Mouse (Mus musculus) retina, postnatal 7 days (tissue): ENCODE measurements around the gene Bbip1.

Experiments used
- DNase-seq: peaks from one replicate; pipeline ENCODE4 v3.0.0-alpha.2; 2012; ENCODE audit warnings: low read depth, low spot score

The Bbip1 gene

GRCm38 (mm10) chr19:53891569-53891968 lies 52.9 kb downstream of the Bbip1 start:
- DNase-seq = no peak

- DNase-seq = no peak
Observed at GRCm38 (mm10) chr19:53890781-53891251, 53.6 kb downstream of the Bbip1 start.

GRCm38 (mm10) chr19:53890274-53890673 lies 54.2 kb downstream of the Bbip1 start:
- no peak for DNase-seq

DNA sequence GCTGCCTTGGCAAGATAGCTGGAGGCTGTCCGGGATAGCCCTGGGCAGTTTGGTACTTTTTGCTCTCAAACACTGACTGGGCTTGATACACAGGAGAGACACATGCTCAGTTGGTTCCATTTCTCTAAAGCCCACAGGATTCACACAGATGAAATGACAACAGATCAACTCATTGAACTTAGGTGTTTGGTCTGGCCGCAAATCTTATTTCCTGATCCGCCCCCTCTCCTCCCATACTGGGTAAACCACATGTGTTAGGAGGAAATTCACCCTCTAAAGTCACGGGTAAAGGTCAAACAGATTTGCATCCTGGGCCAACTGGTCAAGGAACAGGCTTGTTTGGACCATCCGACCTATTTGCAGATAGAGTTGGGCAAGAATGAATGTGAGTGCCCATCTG lies 54.9 kb downstream of the Bbip1 start:
- no peak for DNase-seq

GRCm38 (mm10) chr19:53888331-53888730 lies 56.1 kb downstream of the Bbip1 start:
- DNase-seq = no peak

- DNase-seq = no peak
Observed at GRCm38 (mm10) chr19:53887822-53888221, 56.6 kb downstream of the Bbip1 start.

DNA sequence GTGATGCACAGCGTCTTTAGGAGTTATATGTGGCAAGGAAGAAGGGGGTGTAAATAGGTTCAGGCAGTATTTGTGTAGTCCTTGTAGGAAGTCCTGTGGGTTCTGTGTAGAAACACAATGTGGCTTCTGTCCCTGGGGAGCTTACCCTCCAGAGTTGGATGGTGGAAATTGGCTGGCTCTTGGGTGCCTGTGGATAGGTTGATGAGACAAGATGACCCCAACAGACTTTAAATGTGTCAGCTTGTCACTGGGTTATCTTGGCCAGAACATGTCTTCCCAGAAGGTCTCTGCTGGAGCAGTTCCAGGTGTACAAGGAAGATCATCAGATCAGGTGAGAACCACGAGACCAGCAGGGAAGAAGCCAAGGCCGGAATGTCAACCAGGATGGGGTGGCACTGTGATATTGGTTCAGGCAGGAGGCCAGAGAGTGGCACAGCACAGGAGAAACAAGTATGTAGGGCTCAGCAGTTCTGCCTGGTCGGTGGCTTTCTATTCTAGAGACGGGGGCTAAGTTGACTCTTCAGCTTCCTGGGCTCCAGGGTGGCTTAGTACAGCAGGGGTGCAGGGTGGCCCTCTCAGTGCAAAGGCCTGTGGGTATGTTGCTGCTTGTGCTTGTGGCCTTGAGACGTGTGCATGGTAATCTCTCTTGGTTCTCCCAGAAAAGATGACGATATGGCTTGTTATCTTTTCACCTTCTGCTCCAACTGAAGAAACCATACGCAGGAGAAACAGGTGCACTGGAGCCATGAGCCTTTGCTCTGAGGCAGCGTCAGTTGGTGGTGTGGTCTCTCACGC lies 57.7 kb downstream of the Bbip1 start:
- DNase-seq = no peak

DNA sequence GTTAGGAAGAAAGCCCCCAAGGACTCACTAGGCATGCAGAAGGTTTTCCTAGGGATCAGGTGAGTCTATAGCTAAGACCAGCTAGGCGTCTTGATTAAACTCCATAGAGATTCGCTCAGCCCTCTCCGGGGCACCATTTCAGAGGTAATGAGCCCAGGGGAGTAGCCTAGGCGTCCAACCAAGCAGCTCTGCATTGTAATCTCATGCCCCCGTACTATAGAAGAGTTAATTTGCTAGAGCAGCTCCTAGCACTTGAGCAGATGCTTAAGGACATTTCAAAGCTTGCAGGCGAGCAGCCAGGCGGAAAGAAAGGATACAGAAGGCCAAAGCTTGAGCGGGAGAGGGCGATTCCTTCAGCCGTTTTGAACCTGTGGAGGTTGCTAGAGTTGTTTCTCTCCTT lies 59.0 kb downstream of the Bbip1 start:
- DNase-seq = no peak

- no peak for DNase-seq
Observed at GRCm38 (mm10) chr19:53881786-53882185, 62.6 kb downstream of the Bbip1 start.

DNA sequence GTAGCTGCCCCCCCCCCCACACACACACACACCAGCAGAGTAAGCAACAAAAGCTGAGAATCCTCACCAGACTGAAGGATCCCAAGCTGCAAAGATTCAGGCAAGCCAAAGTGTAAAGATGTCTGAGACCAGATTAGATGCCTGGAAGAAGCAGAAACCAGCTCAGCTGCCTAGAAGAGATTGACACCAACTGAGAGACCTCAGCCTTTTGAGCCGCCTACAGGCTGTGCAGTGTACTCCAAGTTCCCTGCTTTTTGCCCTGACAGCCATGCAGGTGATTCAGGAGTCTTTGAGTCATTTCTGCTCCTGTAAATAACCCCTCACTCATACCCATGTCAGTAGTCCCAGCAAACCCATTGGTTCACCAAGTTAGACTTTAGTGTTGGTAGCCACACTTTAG lies 64.0 kb downstream of the Bbip1 start:
- no peak for DNase-seq
